Mouse (Mus musculus): ENCODE results near the gene Cct3.
"Not testable (repeated sequence)": the region's sequence is repeated elsewhere in the genome, so short reads cannot be mapped to it uniquely, and the experiment has no call there.

Cct3 gene

GRCm38 (mm10) chr3:88288133-88288713, 8.7 kb upstream of the Cct3 start:
- not testable (repeated sequence) for DNase-seq (ENCODE audit: extremely low read depth, low read depth)

GRCm38 (mm10) chr3:88291970-88292369, 4.9 kb upstream of the Cct3 start:
- DNase-seq (ENCODE audit: extremely low read depth, low read depth) = no peak

GRCm38 (mm10) chr3:88295272-88295671, 1.6 kb upstream of the Cct3 start:
- not testable (repeated sequence) for DNase-seq (ENCODE audit: extremely low read depth, low read depth)

- no peak for DNase-seq (ENCODE audit: extremely low read depth, low read depth)
Measured at GRCm38 (mm10) chr3:88296110-88296560, 781 bp upstream of the Cct3 start.

GRCm38 (mm10) chr3:88297321-88297851, 470 bp downstream of the Cct3 start:
- DNase-seq (ENCODE audit: extremely low read depth, low read depth) = peak; percentile 65

GRCm38 (mm10) chr3:88299172-88299571, 2.3 kb downstream of the Cct3 start:
- no peak for DNase-seq (ENCODE audit: extremely low read depth, low read depth)

GRCm38 (mm10) chr3:88324951-88325405, 28.1 kb downstream of the Cct3 start, which contains the start of gene Glmp:
Glmp (plus strand) TSS chr3:88325023.
- DNase-seq (ENCODE audit: extremely low read depth, low read depth) = peak; percentile 52

GRCm38 (mm10) chr3:88328956-88329355, 32.0 kb downstream of the Cct3 start:
- no peak for DNase-seq (ENCODE audit: extremely low read depth, low read depth)

GRCm38 (mm10) chr3:88331282-88331681, 34.4 kb downstream of the Cct3 start:
- peak; percentile 54 for DNase-seq (ENCODE audit: extremely low read depth, low read depth)

- no peak for DNase-seq (ENCODE audit: extremely low read depth, low read depth)
Measured at GRCm38 (mm10) chr3:88334029-88334658, 37.2 kb downstream of the Cct3 start.

- no peak for DNase-seq (ENCODE audit: extremely low read depth, low read depth)
Measured at GRCm38 (mm10) chr3:88334902-88335435, 38.1 kb downstream of the Cct3 start.

GRCm38 (mm10) chr3:88335436-88336053, 38.6 kb downstream of the Cct3 start:
- DNase-seq (ENCODE audit: extremely low read depth, low read depth) = no peak

- DNase-seq (ENCODE audit: extremely low read depth, low read depth) = peak; percentile 93
Measured at GRCm38 (mm10) chr3:88336058-88337013, 39.4 kb downstream of the Cct3 start, which contains the start of the genes Tmem79 and Smg5. Tmem79 (minus strand) TSS chr3:88336148. Smg5 (plus strand) TSS chr3:88336260.

GRCm38 (mm10) chr3:88337367-88338020, 40.6 kb downstream of the Cct3 start:
- DNase-seq (ENCODE audit: extremely low read depth, low read depth) = no peak

- peak; percentile 99 for DNase-seq (ENCODE audit: extremely low read depth, low read depth)
Measured at GRCm38 (mm10) chr3:88338316-88338715, 41.4 kb downstream of the Cct3 start.

GRCm38 (mm10) chr3:88339006-88339405, 42.1 kb downstream of the Cct3 start:
- no peak for DNase-seq (ENCODE audit: extremely low read depth, low read depth)

- DNase-seq (ENCODE audit: extremely low read depth, low read depth) = no peak
Measured at GRCm38 (mm10) chr3:88350732-88351131, 53.8 kb downstream of the Cct3 start.

GRCm38 (mm10) chr3:88352907-88353306, 56.0 kb downstream of the Cct3 start:
- DNase-seq (ENCODE audit: extremely low read depth, low read depth) = no peak

- DNase-seq (ENCODE audit: extremely low read depth, low read depth) = no peak
Measured at GRCm38 (mm10) chr3:88354396-88355165, 57.7 kb downstream of the Cct3 start.
